Mouse (Mus musculus) right cerebral cortex, adult 2 months (tissue): ENCODE data around the gene Gtf2a1.
A peak's percentile ranks its signal among the peaks of the same experiment; 100 is the strongest.
"Not testable (repeated sequence)": the region's sequence is repeated elsewhere in the genome, so short reads cannot be mapped to it uniquely, and the experiment has no call there.

ENCODE experiments used
- DNase-seq, 2 experiments: peaks; one replicate each; pipeline ENCODE4 v3.0.0; 2021 to 2022; ENCODE audit warnings: low spot score in 2 of 2

Gene Gtf2a1

DNA sequence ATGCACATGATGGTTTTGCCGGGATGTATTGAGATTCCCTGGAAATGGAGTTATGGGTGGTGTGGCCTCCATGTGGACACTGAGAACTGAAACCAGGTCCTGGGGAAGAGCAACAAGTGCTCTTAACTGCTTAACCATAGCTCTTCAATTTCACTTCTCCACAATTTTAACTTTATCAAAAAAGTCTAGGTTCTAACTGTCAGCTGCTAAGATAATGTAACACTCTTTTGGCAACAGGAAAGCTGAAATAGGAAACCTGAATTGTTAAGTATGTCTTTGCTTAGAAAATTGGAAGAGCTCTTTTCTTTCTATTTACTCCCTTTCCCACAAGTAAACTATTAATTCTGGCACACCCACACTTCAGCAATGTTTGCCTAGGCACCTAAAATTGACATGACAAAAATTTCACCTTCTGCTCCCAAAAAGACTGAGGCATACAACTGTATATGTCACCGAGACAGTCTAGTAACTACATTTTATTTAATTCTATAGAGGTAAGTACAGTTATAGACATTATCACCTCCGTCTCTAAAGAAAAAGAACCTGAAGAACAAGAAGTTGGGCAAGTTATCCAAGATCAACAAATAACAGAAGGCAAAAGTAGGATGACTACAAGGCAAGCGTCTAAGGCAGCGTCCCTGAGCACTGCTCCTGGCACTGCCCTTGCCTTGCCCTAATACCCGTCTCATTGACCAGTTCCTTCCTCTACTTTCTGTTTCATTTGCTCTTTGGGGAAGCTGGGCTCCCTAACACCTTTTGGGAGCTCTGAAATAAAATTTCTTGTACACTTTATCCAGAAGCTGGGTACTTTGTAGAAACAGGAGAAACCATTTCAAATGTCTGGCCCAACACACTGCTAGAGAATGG, 8.8 kb downstream of the Gtf2a1 start:
- no peak for DNase-seq

DNA sequence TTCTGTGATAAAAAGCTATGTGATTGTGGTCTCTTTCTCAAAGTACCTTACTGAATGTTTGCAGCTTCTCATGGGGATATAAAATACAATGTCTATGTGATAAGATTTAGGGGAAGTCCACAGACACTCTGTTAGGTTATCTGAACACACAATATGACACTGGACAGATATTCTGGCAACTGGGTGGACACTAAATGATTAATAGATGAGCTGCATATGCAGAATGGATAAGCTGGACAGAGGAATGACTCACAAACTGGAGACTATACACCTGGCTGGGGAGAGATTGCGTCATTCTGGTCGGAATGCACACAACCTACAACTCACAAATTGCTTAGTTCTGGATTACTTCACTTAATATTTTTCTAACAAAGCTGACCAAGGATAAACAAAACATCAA, 10.6 kb downstream of the Gtf2a1 start:
- no peak for DNase-seq

DNA sequence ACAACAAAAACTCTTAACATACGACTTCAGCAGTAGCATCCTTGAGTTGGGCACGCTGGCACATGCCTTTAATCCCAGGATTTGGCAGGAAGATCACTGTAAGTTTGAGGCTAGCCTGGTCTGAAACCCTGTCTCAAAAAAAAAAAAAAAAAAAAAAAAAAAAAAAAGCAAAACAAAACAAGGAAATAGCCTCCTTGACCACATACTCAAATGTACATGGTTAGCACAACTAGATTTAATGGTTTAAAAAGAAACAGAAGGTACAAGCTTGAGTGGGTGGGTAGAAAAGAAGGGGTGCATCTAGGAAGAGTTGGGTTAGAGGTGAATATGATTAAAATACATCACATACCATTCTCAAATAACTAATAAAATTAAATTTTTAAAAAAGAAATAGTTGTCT, 18.6 kb downstream of the Gtf2a1 start:
- DNase-seq, result no peak

- DNase-seq, result no peak
Observed at GRCm38 (mm10) chr12:91569255-91569654, 21.0 kb downstream of the Gtf2a1 start.

DNA sequence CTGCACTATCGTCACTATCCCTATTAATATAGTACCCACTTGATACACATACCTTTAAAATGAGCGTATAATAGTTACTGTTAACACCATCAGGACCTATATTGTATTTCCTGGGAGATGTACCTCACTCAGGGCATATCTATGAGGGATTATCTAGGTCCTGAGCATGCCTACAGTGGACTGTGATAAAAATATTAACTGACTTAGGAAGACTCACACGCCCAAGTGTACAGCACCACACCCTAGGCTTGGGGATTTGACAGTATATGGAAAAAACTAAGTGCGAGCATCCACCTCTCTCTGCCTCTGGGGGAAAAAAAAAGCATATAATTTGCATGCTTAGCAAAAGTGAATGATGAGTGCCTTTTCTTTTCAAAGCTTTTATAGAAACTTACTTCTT, 23.1 kb downstream of the Gtf2a1 start:
- DNase-seq, result no peak

DNA sequence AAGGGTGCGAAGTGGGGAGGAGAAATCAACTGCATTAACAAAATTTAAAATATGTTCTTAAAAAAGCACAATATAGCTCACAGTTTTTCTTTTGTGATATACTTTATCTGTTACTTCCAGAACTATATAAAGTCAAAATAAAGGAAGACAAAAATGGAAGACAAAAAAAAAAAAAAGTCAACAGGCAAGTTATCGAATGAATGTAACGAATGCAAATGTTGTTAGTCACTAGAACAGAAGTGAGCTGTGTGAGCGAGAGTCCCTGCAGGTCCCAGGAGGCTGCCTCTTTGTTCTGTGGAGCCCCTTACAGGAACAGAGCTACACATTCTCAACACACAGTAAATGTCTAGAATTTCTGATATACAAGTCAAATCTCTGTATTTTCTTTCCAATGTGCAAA, 32.1 kb downstream of the Gtf2a1 start:
- DNase-seq, result not testable (repeated sequence)

- not testable (repeated sequence) for DNase-seq
Observed at GRCm38 (mm10) chr12:91557358-91558005, 32.8 kb downstream of the Gtf2a1 start.

GRCm38 (mm10) chr12:91551773-91552526, 38.3 kb downstream of the Gtf2a1 start:
- DNase-seq, result peak; percentile 75 to 80

DNA sequence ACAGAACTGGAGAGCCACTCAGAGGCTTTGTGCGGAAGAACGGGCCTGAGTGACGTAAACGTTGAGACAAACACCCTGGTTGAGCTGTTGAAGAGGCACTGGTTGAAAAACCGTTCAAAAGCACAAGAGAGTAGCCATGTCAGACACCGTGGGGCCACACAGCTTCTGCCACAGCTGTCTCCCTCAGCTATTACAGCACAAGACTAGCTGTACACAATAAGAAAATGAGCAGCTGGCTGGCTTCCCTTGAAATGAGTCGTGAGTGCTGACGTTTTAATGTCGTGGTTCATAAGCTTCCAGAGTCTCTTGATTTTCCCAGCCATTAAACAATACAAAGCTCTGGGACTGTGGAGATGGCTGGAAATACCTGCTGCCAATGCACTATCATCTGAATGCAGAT, 40.8 kb downstream of the Gtf2a1 start:
- DNase-seq, result no peak

- DNase-seq, result no peak
Observed at GRCm38 (mm10) chr12:91540202-91540601, 50.1 kb downstream of the Gtf2a1 start.

GRCm38 (mm10) chr12:91534514-91534913, 55.8 kb downstream of the Gtf2a1 start:
- no peak for DNase-seq

GRCm38 (mm10) chr12:91523626-91524025, 66.7 kb downstream of the Gtf2a1 start:
- no peak for DNase-seq

- no peak for DNase-seq
Observed at GRCm38 (mm10) chr12:91517808-91518207, 72.5 kb downstream of the Gtf2a1 start.

DNA sequence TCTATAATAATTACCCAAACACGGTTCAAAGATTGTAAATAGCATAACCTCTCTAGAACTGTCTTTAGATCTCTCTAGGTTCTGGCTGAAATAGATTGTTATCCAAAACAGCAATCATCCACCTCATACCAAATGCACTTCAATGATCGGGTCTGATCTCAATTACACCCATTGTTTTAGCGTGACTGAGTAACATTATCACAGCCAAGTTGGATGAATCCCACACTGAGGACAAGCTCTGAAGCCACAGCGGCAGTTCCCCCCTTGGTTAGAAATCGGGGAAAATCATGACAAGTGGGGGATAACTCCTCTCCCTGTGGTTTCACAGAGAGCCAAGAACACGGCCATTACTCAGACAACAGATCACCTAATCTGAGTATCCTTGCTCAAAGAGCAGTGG, 76.3 kb downstream of the Gtf2a1 start:
- no peak for DNase-seq

- DNase-seq, result no peak
Observed at GRCm38 (mm10) chr12:91511766-91512165, 78.5 kb downstream of the Gtf2a1 start.
